7 mouse cellular contexts compared by ENCODE assay signal in genomic region chr17:27095690-27096089, GRCm38 (mm10). TPM values are rescaled to one million over a fixed set of nuclear protein-coding genes. Genes with fewer than 3 reads are reported as not detected.
DNase-seq lines count a peak whose midpoint lies in the region; ATAC-seq lines count a peak whose summit lies in the region.

No protein-coding gene starts in this region.

- H3K4me3 ChIP-seq in midbrain, embryonic 10.5 days = no peak overlapping the region
- no peak overlapping the region for H3K4me3 ChIP-seq in midbrain, embryonic 11.5 days (ENCODE audit: low read depth, low read length)
- no peak overlapping the region for H3K4me3 ChIP-seq in intestine, embryonic 14.5 days (ENCODE audit: low read depth, low read length)
- H3K4me3 ChIP-seq in lung, embryonic 16.5 days (ENCODE audit: low read length) = no peak overlapping the region

- no peak overlapping the region for H3K27ac ChIP-seq in midbrain, embryonic 10.5 days (replicated peaks)
- H3K27ac ChIP-seq in midbrain, embryonic 11.5 days (ENCODE audit: low read depth, low read length) = no peak overlapping the region
- no peak overlapping the region for H3K27ac ChIP-seq in intestine, embryonic 14.5 days (ENCODE audit: low read depth)
- H3K27ac ChIP-seq in lung, embryonic 16.5 days (ENCODE audit: low read length) = no peak overlapping the region

- no peaks in the 10 kb centered on the region for H3K9me3 ChIP-seq in midbrain, embryonic 10.5 days (replicated peaks)
- H3K9me3 ChIP-seq in midbrain, embryonic 11.5 days (ENCODE audit: control insufficient read depth, low read length) = no peaks in the 10 kb centered on the region
- H3K9me3 ChIP-seq in intestine, embryonic 14.5 days (ENCODE audit: control insufficient read depth, low read length) = no peaks in the 10 kb centered on the region
- no peaks in the 10 kb centered on the region for H3K9me3 ChIP-seq in lung, embryonic 16.5 days (ENCODE audit: control insufficient read depth, low read length)

- ATAC-seq in midbrain, embryonic 11.5 days (ENCODE audit: low FRiP score) = no peak
- peak; percentile 29; the same call in 1 of the 2 replicates for ATAC-seq in intestine, embryonic 14.5 days (replicated peaks; ENCODE audit: low FRiP score, low TSS enrichment, low read depth)
- ATAC-seq in lung, embryonic 16.5 days (ENCODE audit: low read depth) = peak; percentile 71

- no peak overlapping the region for H3K9ac ChIP-seq in midbrain, embryonic 11.5 days (ENCODE audit: low read length)
- H3K9ac ChIP-seq in intestine, embryonic 14.5 days (ENCODE audit: low read length) = no peak overlapping the region
- H3K9ac ChIP-seq in lung, embryonic 16.5 days (ENCODE audit: low read length) = no peak overlapping the region

- no peaks in the 10 kb centered on the region for H3K36me3 ChIP-seq in midbrain, embryonic 10.5 days
- H3K36me3 ChIP-seq in midbrain, embryonic 11.5 days (ENCODE audit: control insufficient read depth, insufficient read depth, low read length) = no peaks in the 10 kb centered on the region
- H3K36me3 ChIP-seq in intestine, embryonic 14.5 days (ENCODE audit: control insufficient read depth, insufficient read depth, low read length) = peaks cover 25% of the 10 kb centered on the region; the same call in 1 of the 2 replicates
- H3K36me3 ChIP-seq in lung, embryonic 16.5 days (ENCODE audit: control insufficient read depth, insufficient read depth, low read length) = peaks cover 4% of the 10 kb centered on the region; the same call in 1 of the 2 replicates

- no peak overlapping the region for H3K4me2 ChIP-seq in midbrain, embryonic 11.5 days
- no peak overlapping the region for H3K4me2 ChIP-seq in intestine, embryonic 14.5 days (ENCODE audit: low read length)
- no peak overlapping the region for H3K4me2 ChIP-seq in lung, embryonic 16.5 days (ENCODE audit: low read depth, low read length)

- H3K27me3 ChIP-seq in midbrain, embryonic 10.5 days (ENCODE audit: low read depth, poor library complexity, severe bottlenecking) = no peaks in the 10 kb centered on the region
- no peaks in the 10 kb centered on the region for H3K27me3 ChIP-seq in midbrain, embryonic 11.5 days (ENCODE audit: control insufficient read depth, insufficient read depth, low read length)
- no peaks in the 10 kb centered on the region for H3K27me3 ChIP-seq in intestine, embryonic 14.5 days (replicated peaks; ENCODE audit: control insufficient read depth, insufficient read depth, low read length)
- H3K27me3 ChIP-seq in lung, embryonic 16.5 days (ENCODE audit: control insufficient read depth, insufficient read depth, low read depth, low read length) = no peaks in the 10 kb centered on the region

- DNase-seq in midbrain, embryonic 10.5 days (ENCODE audit: low spot score) = peak; percentile 41
- no peak for DNase-seq in midbrain, embryonic 11.5 days (ENCODE audit: low spot score, missing footprints)
- DNase-seq in cerebellum, postnatal 25 days = peak; percentile 72 to 83
- DNase-seq in intestine, embryonic 14.5 days (ENCODE audit: low spot score) = no peak
- DNase-seq in testis, postnatal 10 days (ENCODE audit: low spot score) = peak; percentile 77
- no peak for DNase-seq in natural killer cell, adult 2 months (ENCODE audit: low spot score in 2 of 2)

- WGBS in midbrain, embryonic 10.5 days = 47% methylated on average over 13 of the region's 13 CpGs
- WGBS in midbrain, embryonic 11.5 days = 35% methylated on average over 13 of the region's 13 CpGs
- 43% methylated on average over 13 of the region's 13 CpGs for WGBS in intestine, embryonic 14.5 days
- WGBS in lung, embryonic 16.5 days = 38% methylated on average over 13 of the region's 13 CpGs

- peaks cover 28% of the 10 kb centered on the region for H3K4me1 ChIP-seq in midbrain, embryonic 10.5 days
- H3K4me1 ChIP-seq in midbrain, embryonic 11.5 days (ENCODE audit: control insufficient read depth, insufficient read depth, low read length) = no peaks in the 10 kb centered on the region; the same call in 1 of the 2 replicates
- no peaks in the 10 kb centered on the region for H3K4me1 ChIP-seq in intestine, embryonic 14.5 days (replicated peaks; ENCODE audit: control insufficient read depth, insufficient read depth, low read length)
- no peaks in the 10 kb centered on the region for H3K4me1 ChIP-seq in lung, embryonic 16.5 days (replicated peaks; ENCODE audit: control insufficient read depth, insufficient read depth, low read length)

RNA-seq across cellular contexts. Expression of gene Uqcc2, which starts 38.0 kb away (rescaled TPM):
- polyA plus RNA-seq in midbrain, embryonic 10.5 days (2016; fragmentation: Nextera tagmentation; extraction: Ambion mirVana) = 404 and 411 TPM in 2 replicates
- polyA plus RNA-seq in midbrain, embryonic 11.5 days (2014; fragmentation: Nextera tagmentation; extraction: Ambion mirVana) = 316 and 332 TPM in 2 replicates
- polyA plus RNA-seq in intestine, embryonic 14.5 days (2014; fragmentation: Nextera tagmentation; extraction: Ambion mirVana) = 335 and 353 TPM in 2 replicates
- polyA plus RNA-seq in lung, embryonic 16.5 days (2015; fragmentation: Nextera tagmentation; extraction: Ambion mirVana) = 248 and 255 TPM in 2 replicates

RNA-seq across cellular contexts. Expression of gene Itpr3, which starts 38.6 kb away (rescaled TPM):
- 1.0 and 1.3 TPM in 2 replicates for polyA plus RNA-seq in midbrain, embryonic 10.5 days (2016; fragmentation: Nextera tagmentation; extraction: Ambion mirVana)
- 0.59 and 0.72 TPM in 2 replicates for polyA plus RNA-seq in midbrain, embryonic 11.5 days (2014; fragmentation: Nextera tagmentation; extraction: Ambion mirVana)
- 14.2 and 16.5 TPM in 2 replicates for polyA plus RNA-seq in intestine, embryonic 14.5 days (2014; fragmentation: Nextera tagmentation; extraction: Ambion mirVana)
- polyA plus RNA-seq in lung, embryonic 16.5 days (2015; fragmentation: Nextera tagmentation; extraction: Ambion mirVana) = 6.1 TPM in 2 replicates

Comparison
In these comparisons a context has a peak if more than half of its experiments do, and no peak if none do; other contexts are left out.
1. DNase-seq: peak in midbrain, embryonic 10.5 days (single experiment), cerebellum, postnatal 25 days (2 of 2) and testis, postnatal 10 days (single experiment); none in midbrain, embryonic 11.5 days (single experiment), intestine, embryonic 14.5 days (single experiment) and natural killer cell, adult 2 months (0 of 2).